Mouse (Mus musculus) forebrain, embryonic 12.5 days (tissue): ENCODE results near the gene Sprr2f. TPM values are rescaled to one million over a fixed set of nuclear protein-coding genes. Genes with fewer than 3 reads are reported as not detected.

Source experiments
- polyA plus RNA-seq: library from polyadenylated mRNA; unstranded; fragments of >200 nt; fragmentation: Nextera tagmentation; extraction: Ambion mirVana; gene quantifications from 2 replicates; pipeline ENCODE4 v1.2.1, GENCODE M21; 2016

The Sprr2f gene
- polyA plus RNA-seq, 1 experiment from 2014 or later = not detected

Other genes starting within 250 kb of the Sprr2f start
- not detected in 2 replicates for gene Prr9, start 241.2 kb upstream of the Sprr2f start, polyA plus RNA-seq
- gene Lelp1, start 222.4 kb upstream of the Sprr2f start, polyA plus RNA-seq = not detected in 2 replicates
- not detected in 2 replicates for gene Sprr2a1, start 149.4 kb upstream of the Sprr2f start, polyA plus RNA-seq
- not detected in 2 replicates for gene Sprr2a2, start 149.3 kb upstream of the Sprr2f start, polyA plus RNA-seq
- not detected in 2 replicates for gene Sprr2a3, start 79.8 kb upstream of the Sprr2f start, polyA plus RNA-seq
- not detected in 2 replicates for gene Sprr2b, start 48.6 kb upstream of the Sprr2f start, polyA plus RNA-seq
- gene Sprr2d, start 26.0 kb upstream of the Sprr2f start, polyA plus RNA-seq = not detected in 2 replicates
- not detected in 2 replicates for gene Sprr2e, start 13.0 kb upstream of the Sprr2f start, polyA plus RNA-seq
- not detected in 2 replicates for gene Sprr2h, start 20.5 kb downstream of the Sprr2f start, polyA plus RNA-seq
- gene Sprr2i, start 42.8 kb downstream of the Sprr2f start, polyA plus RNA-seq = not detected in 2 replicates
- not detected in 2 replicates for gene Sprr2j-ps, start 52.9 kb downstream of the Sprr2f start, polyA plus RNA-seq
- gene Gm9774, start 64.2 kb downstream of the Sprr2f start, polyA plus RNA-seq = 6.6 and 9.4 TPM in 2 replicates
- gene Sprr2k, start 67.4 kb downstream of the Sprr2f start, polyA plus RNA-seq = not detected in 2 replicates
- gene Sprr1b, start 73.6 kb downstream of the Sprr2f start, polyA plus RNA-seq = not detected in 2 replicates
- not detected in 2 replicates for gene Sprr3, start 93.5 kb downstream of the Sprr2f start, polyA plus RNA-seq
- not detected in 2 replicates for gene Sprr1a, start 120.7 kb downstream of the Sprr2f start, polyA plus RNA-seq
- gene Sprr4, start 135.3 kb downstream of the Sprr2f start, polyA plus RNA-seq = not detected in 2 replicates
- not detected in 2 replicates for gene 2310046K23Rik, start 169.3 kb downstream of the Sprr2f start, polyA plus RNA-seq
- gene Ivl, start 208.5 kb downstream of the Sprr2f start, polyA plus RNA-seq = not detected in 2 replicates
- not detected in 2 replicates for gene Smcp, start 223.8 kb downstream of the Sprr2f start, polyA plus RNA-seq
- not detected in 2 replicates for gene 2210017I01Rik, start 242.3 kb downstream of the Sprr2f start, polyA plus RNA-seq